Mouse (Mus musculus) brain, adult 10 weeks (tissue): ENCODE data around the gene Gdpd4. TPM values are rescaled to one million over a fixed set of nuclear protein-coding genes. Genes with fewer than 3 reads are reported as not detected.

Experiments used
- polyA plus RNA-seq: library from polyadenylated mRNA; stranded (reverse); fragments of 350-450 nt; fragmentation: Illumina TruSeq; extraction: RNeasy Lipid Tissue Mini Kit (QIAGEN cat#74804); gene quantifications from one replicate; pipeline ENCODE4 v1.2.3, GENCODE M21; 2015; ENCODE audit warnings: low read depth, low replicate concordance

Gdpd4 gene
- polyA plus RNA-seq, result not detected

DNA sequence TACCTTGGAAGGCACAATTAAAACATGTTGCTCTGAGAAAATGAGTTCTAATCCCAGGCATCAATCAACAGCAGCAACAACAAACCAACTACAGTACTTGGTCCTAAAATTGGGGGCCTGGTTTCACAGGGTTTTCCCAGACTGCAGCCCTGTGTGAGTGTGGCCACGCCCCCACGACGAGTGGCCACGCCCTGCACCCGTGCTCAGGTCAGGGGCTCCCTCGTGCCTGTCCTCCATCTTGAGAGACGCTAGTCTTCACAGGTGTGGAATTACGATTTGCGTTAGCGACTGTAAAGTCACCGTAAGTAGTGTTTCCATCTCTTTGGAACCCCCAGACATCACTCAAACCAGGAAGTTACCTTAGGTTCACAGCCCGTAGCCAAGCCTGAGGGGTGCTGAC, at the start of gene Gdpd4:
Gene Gdpd4, plus strand, starts transcription at position 214 of the 400 bp plus-strand sequence.

Other genes starting within 250 kb of the Gdpd4 start
- gene Clns1a, start 223.3 kb upstream of the Gdpd4 start, polyA plus RNA-seq, result 122 TPM
- 15.0 TPM for gene Aqp11, start 181.7 kb upstream of the Gdpd4 start, polyA plus RNA-seq
- 376 TPM for gene Pak1, start 131.4 kb upstream of the Gdpd4 start, polyA plus RNA-seq
- gene Myo7a, start 199.6 kb downstream of the Gdpd4 start, polyA plus RNA-seq, result 12.1 TPM
- gene Omp, start 225.5 kb downstream of the Gdpd4 start, polyA plus RNA-seq, result 0.48 TPM